Mouse (Mus musculus) adrenal gland, adult 2 months (tissue): Measurements from ENCODE around the gene Nxn. TPM values are rescaled to one million over a fixed set of nuclear protein-coding genes. Genes with fewer than 3 reads are reported as not detected.

Source experiments
- DNase-seq: peaks from one replicate; pipeline ENCODE4 v3.0.0; 2021
- polyA plus RNA-seq: library from polyadenylated mRNA; depleted of rRNA; stranded (reverse); fragments of >200 nt; gene quantifications from 2 replicates; pipeline ENCODE4 v1.2.3, GENCODE M21; 2012
- total RNA-seq, 2 experiments: library from RNA; stranded (reverse); gene quantifications; 2 replicates each; pipeline ENCODE4 v1.2.3; 2021

The Nxn gene
- total and polyA plus RNA-seq, 3 experiments, result 21.5 to 31.6 (median 28.9) TPM

GRCm38 (mm10) chr11:76328522-76329290 is 70.2 kb downstream of the Nxn start:
- DNase-seq, result no peak

GRCm38 (mm10) chr11:76328084-76328483 is 70.9 kb downstream of the Nxn start:
- no peak for DNase-seq

DNA sequence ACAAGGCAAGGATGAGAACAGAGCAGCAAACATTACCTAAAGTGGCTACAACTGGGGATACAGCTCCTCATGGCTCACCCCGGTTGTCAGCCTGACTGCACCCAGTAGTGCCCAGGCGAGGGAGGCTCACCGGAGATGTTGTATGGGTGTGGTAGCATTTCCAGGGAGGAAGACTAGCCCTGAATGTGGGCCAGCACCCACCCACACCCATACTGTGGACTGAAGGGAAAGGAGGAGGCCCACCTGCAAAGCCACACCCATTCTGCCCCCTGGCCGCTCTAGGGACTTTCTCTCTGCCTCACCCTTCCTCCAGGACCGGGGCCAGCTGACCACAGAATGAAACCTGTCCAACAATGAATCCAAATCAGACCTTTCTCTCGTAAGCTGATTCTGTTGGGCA is 72.3 kb downstream of the Nxn start:
- no peak for DNase-seq

GRCm38 (mm10) chr11:76326051-76326450 is 72.9 kb downstream of the Nxn start:
- DNase-seq, result no peak

- no peak for DNase-seq
These were observed 74.1 kb downstream of the Nxn start for GRCm38 (mm10) chr11:76324801-76325200.

GRCm38 (mm10) chr11:76324207-76324606 is 74.7 kb downstream of the Nxn start:
- no peak for DNase-seq

DNA sequence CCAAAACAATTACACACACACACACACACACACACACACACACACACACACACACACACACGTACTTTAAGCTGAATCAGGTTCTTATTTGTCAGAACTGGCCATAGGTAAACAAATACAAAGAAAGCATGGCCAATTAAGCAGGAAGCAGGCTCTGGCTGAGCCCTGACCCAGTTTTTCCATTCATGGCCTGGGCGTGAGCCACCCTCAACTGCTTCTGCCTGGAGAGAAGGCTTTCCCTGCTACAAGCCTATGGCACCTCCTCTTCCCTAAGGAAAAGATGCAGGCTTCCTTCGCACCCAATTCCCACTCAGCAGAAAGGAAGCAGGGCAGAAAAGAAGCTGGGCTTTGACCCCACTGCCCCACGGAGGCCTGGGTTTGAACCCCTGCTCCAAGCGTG is 76.0 kb downstream of the Nxn start:
- peak; percentile 56 for DNase-seq

GRCm38 (mm10) chr11:76322081-76322480 is 76.9 kb downstream of the Nxn start:
- DNase-seq, result peak; percentile 38

- DNase-seq, result no peak
These were observed 78.5 kb downstream of the Nxn start for GRCm38 (mm10) chr11:76320475-76320874.

DNA sequence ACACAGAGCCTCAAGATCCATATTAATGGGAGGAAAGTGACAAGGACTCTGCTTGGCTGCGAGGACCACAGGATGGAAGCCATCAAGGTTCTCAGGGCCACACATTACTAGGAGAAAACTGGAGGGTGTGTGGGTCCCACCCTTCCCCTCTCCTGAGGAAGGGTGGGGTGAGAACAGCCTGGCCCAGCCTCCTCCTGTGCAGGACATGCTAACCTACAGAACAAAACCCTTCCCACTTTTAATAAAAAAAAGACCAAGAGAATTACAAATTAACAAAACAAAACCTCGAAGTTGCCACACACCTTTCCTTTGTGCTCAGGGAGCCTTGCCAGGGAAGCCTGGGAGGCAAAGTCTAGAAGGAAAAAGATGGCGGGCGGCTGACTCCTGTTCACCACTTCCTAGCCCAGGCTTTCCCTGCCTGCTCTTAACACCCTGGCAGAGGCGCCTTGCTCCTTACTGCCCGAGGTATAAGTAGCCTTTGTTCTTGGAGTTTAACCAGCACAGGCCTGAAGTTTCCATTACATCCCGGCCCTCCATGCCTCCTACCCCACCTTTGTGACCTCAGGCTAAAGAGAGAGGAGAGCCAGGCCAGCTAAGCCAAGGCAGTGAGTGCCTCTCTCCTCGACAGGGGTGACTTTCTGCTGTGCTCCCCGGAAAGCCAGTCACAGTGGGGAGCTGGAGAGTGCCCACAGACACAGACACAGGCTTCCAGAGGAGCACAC is 79.1 kb downstream of the Nxn start:
- DNase-seq, result no peak

DNA sequence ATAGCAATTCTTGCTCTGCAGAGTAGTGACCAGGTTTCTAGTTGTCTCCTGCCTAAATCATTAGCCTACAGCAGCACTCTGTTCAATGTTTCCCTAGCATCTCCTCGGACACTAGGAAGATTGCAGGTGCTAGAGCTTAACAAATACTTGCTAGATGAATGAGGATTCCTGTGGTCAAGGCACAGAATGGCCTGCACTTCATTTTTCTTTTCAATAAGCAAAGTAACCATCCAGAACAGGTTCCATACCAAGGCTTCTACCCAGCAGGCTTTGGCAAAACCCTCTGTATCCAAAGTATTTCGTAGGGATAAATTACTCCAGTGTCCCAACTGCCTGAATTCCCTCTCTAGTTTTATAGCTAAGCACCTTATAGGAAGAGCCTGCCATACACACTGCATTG is 81.0 kb downstream of the Nxn start:
- DNase-seq, result no peak

GRCm38 (mm10) chr11:76315785-76316444 is 83.0 kb downstream of the Nxn start:
- DNase-seq, result peak; percentile 52

DNA sequence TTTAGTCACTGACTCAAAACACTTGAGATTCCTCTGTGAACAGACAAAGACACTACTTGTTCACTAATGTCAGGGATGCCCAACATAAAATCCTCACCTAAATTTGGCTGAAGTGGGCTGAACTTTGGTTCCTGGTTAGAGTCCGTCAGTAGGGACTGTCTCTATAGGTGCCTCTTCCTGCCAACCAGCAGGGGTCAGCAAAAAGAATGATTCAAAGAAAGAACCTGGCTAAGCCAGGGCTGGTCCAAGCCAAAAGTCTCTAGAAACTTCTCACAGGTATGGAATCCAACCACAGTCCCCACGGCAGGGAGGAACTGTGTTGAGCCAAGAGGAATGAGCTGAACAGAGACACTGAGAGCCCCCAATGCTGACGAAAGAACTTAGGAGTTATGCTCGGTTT is 84.2 kb downstream of the Nxn start:
- DNase-seq, result no peak

- no peak for DNase-seq
These were observed 84.8 kb downstream of the Nxn start for GRCm38 (mm10) chr11:76314140-76314539.

- DNase-seq, result no peak
These were observed 86.1 kb downstream of the Nxn start for GRCm38 (mm10) chr11:76312805-76313204.

- DNase-seq, result no peak
These were observed 87.5 kb downstream of the Nxn start for GRCm38 (mm10) chr11:76311224-76312000.

GRCm38 (mm10) chr11:76309868-76310267 is 89.1 kb downstream of the Nxn start:
- no peak for DNase-seq

DNA sequence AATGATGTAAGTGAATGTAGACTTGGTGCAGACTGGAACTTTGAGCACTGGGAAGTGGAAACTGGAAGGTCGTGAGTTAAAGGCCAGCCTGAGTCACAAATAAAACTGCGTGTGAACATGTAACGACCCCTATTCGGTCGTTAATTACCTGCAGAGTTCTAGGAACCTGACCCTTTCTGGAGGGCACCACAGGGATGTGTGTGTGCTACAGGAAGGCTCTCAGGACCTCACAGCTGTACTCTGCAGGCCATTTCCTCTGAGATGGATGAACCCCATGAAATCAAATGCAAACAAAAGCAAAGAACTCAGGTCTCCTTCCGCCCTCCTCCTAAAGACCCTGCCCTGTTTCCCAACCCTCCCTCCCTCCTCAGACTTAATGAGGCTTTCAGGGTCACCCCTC is 89.9 kb downstream of the Nxn start:
- DNase-seq, result no peak

DNA sequence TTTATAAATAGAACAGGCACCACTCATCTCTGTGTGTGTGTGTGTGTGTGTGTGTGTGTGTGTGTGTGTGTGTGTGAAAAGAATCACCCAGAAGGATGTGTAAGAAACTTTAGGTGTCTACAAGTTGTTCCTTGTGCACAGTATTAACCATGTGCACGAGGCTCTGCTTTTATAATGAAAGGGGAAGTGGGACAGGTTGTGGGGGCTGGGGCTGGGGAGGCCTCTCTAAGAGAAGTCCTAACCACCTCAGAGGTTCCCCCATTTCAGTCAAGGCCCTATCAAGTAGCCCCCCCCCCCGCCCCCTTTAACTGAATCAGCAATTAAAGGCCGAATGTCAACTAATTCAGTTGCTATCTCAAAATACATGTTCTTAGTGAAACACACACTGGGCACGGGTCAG is 92.2 kb downstream of the Nxn start:
- no peak for DNase-seq

- DNase-seq, result no peak
These were observed 93.4 kb downstream of the Nxn start for GRCm38 (mm10) chr11:76305571-76305970.

- no peak for DNase-seq
These were observed 95.6 kb downstream of the Nxn start for GRCm38 (mm10) chr11:76303368-76303767.

DNA sequence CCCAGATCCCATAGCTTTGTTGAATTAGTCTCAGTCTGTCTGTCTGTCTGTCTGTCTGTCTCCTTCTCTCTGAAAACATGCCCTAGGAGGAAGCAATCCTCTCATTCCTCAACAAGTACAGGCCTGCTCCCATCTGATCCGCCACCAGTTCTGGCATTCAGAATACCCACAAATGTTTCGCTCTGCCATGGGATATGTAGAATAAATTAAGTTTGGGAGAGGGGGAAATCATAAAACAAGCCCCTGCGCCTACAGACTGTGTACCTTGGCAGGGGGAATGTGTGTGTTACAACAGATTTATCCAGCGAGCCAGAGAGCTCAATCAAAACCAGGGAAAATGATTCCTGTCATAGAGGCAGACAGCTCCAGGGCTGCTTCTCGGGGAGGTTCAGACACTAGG is 98.1 kb downstream of the Nxn start:
- no peak for DNase-seq
